Mouse (Mus musculus) hindbrain, embryonic 16.5 days (tissue): ENCODE data around the gene Gm1527. TPM values are rescaled to one million over a fixed set of nuclear protein-coding genes. Genes with fewer than 3 reads are reported as not detected.
"Not testable (repeated sequence)": the region's sequence is repeated elsewhere in the genome, so short reads cannot be mapped to it uniquely, and the experiment has no call there.

ENCODE experiments used
- ATAC-seq: fragments of 200-750 bp; cut with Nextera tagmentation; 2 replicates; pipeline ENCODE4 v1.8.0; 2017; ENCODE audit warnings: moderate TSS enrichment, moderate library complexity
- H3K27ac ChIP-seq: fragments of 300-500 bp; sonication (generic); 2 replicates; pipeline ENCODE4 v1.5.1; 2014; ENCODE audit warnings: low read depth, mild to moderate bottlenecking, control low read depth, low read length, moderate library complexity
- H3K27me3 ChIP-seq: fragments of 300-500 bp; sonication (generic); replicated peaks from 2 replicates; pipeline ENCODE4 v1.6.1; 2014; ENCODE audit warnings: low read length; ENCODE audit not compliant: control insufficient read depth, insufficient read depth
- H3K36me3 ChIP-seq: fragments of 300-500 bp; sonication (generic); 2 replicates; pipeline ENCODE4 v1.6.1; 2014; ENCODE audit warnings: mild to moderate bottlenecking, low read length, moderate library complexity, mixed read lengths; ENCODE audit not compliant: control insufficient read depth, insufficient read depth
- H3K4me1 ChIP-seq: fragments of 300-500 bp; sonication (generic); 2 replicates; pipeline ENCODE4 v1.6.1; 2014; ENCODE audit warnings: low read depth, low read length; ENCODE audit not compliant: control insufficient read depth, insufficient read depth
- H3K4me2 ChIP-seq: fragments of 300-500 bp; sonication (generic); 2 replicates; pipeline ENCODE4 v1.6.1; 2014; ENCODE audit warnings: mild to moderate bottlenecking, low read length, control low read depth, moderate library complexity
- H3K4me3 ChIP-seq: fragments of 300-500 bp; sonication (generic); 2 replicates; pipeline ENCODE4 v1.5.1; 2014; ENCODE audit warnings: mild to moderate bottlenecking, low read length, control low read depth, moderate library complexity
- H3K9ac ChIP-seq: fragments of 300-500 bp; sonication (generic); 2 replicates; pipeline ENCODE4 v1.6.1; 2014; ENCODE audit warnings: low read depth, mild to moderate bottlenecking, control low read depth, low read length, moderate library complexity
- H3K9me3 ChIP-seq: fragments of 300-500 bp; sonication (generic); 2 replicates; pipeline ENCODE4 v1.6.1; 2014; ENCODE audit warnings: mild to moderate bottlenecking, low read length, moderate library complexity; ENCODE audit not compliant: control insufficient read depth
- WGBS: fragments of 180-500 bp; shearing (Covaris S2); extraction: QIAGEN DNeasy Blood & Tissue Kit; methylation state at CpG from one replicate; pipeline ENCODE4 v1.1.7; 2014; 5-methylcytosine and 5-hydroxymethylcytosine counted together
- polyA plus RNA-seq: library from polyadenylated mRNA; unstranded; fragments of >200 nt; fragmentation: Nextera tagmentation; extraction: Ambion mirVana; gene quantifications from 2 replicates; pipeline ENCODE4 v1.2.1, GENCODE M21; 2015

Gene Gm1527
- not detected in 2 replicates for polyA plus RNA-seq

- Histone ChIP-seq H3K4me1 (no peaks in the 10 kb centered on the region), H3K36me3 (no peaks in the 10 kb centered on the region), H3K4me2 (no peak within 1 kb of the TSS), H3K27ac (no peak within 1 kb of the TSS), H3K9ac (no peak within 1 kb of the TSS), H3K4me3 (no peak within 1 kb of the TSS), H3K27me3 (no peaks in the 10 kb centered on the region), H3K9me3 (no peaks in the 10 kb centered on the region)
- 80% methylated on average over 1 of the region's 1 CpGs for WGBS
- ATAC-seq = no peak
These were observed at the start of gene Gm1527 for GRCm38 (mm10) chr3:28892317-28892716. Gene Gm1527 (plus strand): TSS chr3:28892617.

DNA sequence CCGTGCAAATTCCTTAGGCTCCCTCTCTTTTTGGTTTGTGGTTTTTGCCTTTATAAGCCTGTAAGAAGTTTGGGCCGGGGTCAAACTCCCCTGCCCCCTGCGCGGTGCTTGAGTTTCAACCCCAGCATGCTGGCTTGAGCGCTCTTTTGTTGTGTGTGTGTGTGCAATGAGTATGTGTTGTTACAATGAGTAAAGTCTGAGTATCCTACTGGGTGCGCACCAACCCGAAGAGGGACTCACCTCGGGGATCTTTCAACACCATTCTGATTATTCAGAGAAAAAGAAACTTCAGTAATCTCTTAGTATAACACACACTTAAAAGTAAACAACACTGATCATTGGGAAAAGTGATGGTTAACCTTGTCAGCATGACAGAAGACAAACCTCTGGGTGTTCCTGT, 49.2 kb upstream of the Gm1527 start:
- Histone ChIP-seq H3K4me3 (no peak overlapping the region), H3K27ac (no peak overlapping the region)
- 50% methylated on average over 8 of the region's 8 CpGs for WGBS

DNA sequence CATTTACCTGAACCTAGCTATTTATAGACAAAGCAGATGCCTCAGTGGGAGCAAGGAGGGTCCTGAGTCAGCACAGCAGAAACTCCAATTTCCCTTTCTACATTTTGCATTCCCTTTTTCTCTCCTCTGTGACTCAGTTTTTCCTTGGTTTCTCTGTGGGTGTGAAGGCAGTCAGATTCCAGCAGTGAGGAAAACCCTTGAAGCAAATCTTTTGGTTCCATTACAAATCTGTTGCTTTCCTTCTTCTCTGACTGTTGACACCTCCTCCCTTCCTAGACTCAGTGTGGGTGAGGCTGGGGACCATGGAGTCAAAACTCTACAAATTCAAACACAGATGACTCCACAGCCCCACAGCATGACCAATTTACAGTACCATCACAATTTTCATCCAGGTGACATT, 45.3 kb upstream of the Gm1527 start:
- Histone ChIP-seq H3K4me1 (no peaks in the 10 kb centered on the region), H3K27me3 (no peaks in the 10 kb centered on the region), H3K4me2 (no peak overlapping the region), H3K27ac (no peak overlapping the region), H3K36me3 (no peaks in the 10 kb centered on the region), H3K4me3 (no peak overlapping the region), H3K9ac (no peak overlapping the region), H3K9me3 (no peaks in the 10 kb centered on the region)
- ATAC-seq = no peak

More for the DNA sequence above, 49.2 kb upstream of the Gm1527 start:
- no peak for ATAC-seq
- no peaks in the 10 kb centered on the region for H3K4me1 ChIP-seq
- no peak overlapping the region for H3K4me2 ChIP-seq
- no peak overlapping the region for H3K9ac ChIP-seq
- H3K27me3 ChIP-seq = no peaks in the 10 kb centered on the region
- no peaks in the 10 kb centered on the region for H3K9me3 ChIP-seq
- no peaks in the 10 kb centered on the region for H3K36me3 ChIP-seq

DNA sequence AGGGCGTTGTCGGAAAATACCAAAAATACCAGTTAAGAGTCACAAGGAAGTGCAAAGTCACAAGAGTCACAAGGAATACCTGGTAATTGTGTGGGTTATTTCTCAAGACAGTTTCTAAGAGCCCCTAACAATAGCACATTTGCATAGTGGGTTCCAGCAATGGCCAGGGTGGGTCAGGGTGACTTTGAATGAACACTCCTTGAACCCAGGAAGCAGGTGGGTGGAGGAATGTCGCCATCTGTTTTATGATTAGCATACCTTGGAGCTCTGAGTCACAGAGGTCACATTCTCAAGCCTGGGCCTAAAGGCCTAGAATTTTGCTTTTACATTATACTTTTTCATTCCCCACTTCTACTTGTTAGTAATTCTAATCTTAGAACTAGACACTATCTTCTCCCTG, 40.2 kb upstream of the Gm1527 start:
- 87% methylated on average over 3 of the region's 3 CpGs for WGBS
- not testable (repeated sequence) for H3K27ac ChIP-seq, H3K4me3 ChIP-seq, ATAC-seq, H3K4me1 ChIP-seq, H3K9ac ChIP-seq, H3K4me2 ChIP-seq, H3K27me3 ChIP-seq, H3K9me3 ChIP-seq, H3K36me3 ChIP-seq

DNA sequence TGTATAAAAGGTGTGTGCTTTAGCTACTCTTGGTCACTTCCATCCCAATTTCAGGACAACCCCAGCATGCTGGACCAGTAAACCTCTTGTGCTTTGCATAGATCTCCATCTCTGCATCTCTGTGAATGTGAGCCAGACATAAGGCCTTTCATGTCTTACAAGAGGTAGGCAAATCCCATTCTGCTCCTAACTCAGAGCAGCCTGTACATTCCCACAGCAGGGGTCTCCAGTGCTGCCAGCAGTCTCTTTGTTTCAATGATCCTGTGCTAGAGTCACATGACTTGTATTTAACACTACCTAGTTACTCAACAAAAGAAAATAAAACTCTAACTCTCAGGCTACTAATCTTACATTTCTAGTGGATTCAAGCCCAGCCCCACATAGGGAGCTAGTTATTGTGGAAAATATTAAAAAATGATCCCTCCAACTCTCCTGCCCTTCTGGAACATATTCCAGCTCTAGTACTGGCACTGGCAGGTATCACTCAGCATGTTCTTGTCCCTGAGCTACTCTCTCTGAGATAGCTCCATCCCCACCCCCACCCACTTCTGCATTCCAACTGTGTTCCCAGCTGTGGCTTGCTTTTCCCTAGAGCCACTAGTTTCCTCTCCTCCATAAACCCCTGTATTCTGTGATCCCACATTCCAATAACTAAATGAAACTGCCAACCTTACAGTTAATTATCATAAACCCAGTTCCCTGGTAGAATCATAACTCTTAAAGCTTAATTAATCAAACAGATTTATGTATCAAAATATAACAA, 32.6 kb upstream of the Gm1527 start:
- ATAC-seq, H3K4me1 ChIP-seq, H3K4me3 ChIP-seq, H3K27ac ChIP-seq, H3K9me3 ChIP-seq, H3K9ac ChIP-seq, H3K4me2 ChIP-seq, H3K36me3 ChIP-seq, H3K27me3 ChIP-seq: not testable (repeated sequence)

- H3K27ac ChIP-seq, H3K4me3 ChIP-seq, H3K4me1 ChIP-seq, H3K4me2 ChIP-seq, H3K27me3 ChIP-seq, ATAC-seq, H3K9me3 ChIP-seq, H3K9ac ChIP-seq, H3K36me3 ChIP-seq: not testable (repeated sequence)
- 76% methylated on average over 6 of the region's 6 CpGs for WGBS
These were observed 4.5 kb downstream of the Gm1527 start for GRCm38 (mm10) chr3:28896966-28897365.

- WGBS = 91% methylated on average over 2 of the region's 2 CpGs
- H3K4me2 ChIP-seq = no peak overlapping the region
- no peak overlapping the region for H3K9ac ChIP-seq
- no peaks in the 10 kb centered on the region for H3K9me3 ChIP-seq
- H3K4me3 ChIP-seq = no peak overlapping the region
- no peaks in the 10 kb centered on the region for H3K4me1 ChIP-seq
- no peaks in the 10 kb centered on the region for H3K36me3 ChIP-seq
- no peak overlapping the region for H3K27ac ChIP-seq
- H3K27me3 ChIP-seq = no peaks in the 10 kb centered on the region
- ATAC-seq = no peak
These were observed 73.5 kb downstream of the Gm1527 start for GRCm38 (mm10) chr3:28965931-28966330.

GRCm38 (mm10) chr3:28968851-28969250, 76.4 kb downstream of the Gm1527 start:
- no peaks in the 10 kb centered on the region for H3K27me3 ChIP-seq
- no peaks in the 10 kb centered on the region for H3K36me3 ChIP-seq
- no peak overlapping the region for H3K4me3 ChIP-seq
- H3K4me1 ChIP-seq = no peaks in the 10 kb centered on the region
- no peaks in the 10 kb centered on the region for H3K9me3 ChIP-seq
- H3K4me2 ChIP-seq = no peak overlapping the region
- no peak overlapping the region for H3K9ac ChIP-seq
- peak; percentile 69 for ATAC-seq
- H3K27ac ChIP-seq = no peak overlapping the region
- WGBS = 3% methylated on average over 4 of the region's 4 CpGs
